Mouse (Mus musculus) heart, adult 2 months (tissue): ENCODE measurements around the gene Szrd1. TPM values are rescaled to one million over a fixed set of nuclear protein-coding genes. Genes with fewer than 3 reads are reported as not detected.

Source experiments
- DNase-seq, 2 experiments: peaks; one replicate each; pipeline ENCODE4 v3.0.0; 2021
- H3K27ac ChIP-seq: fragments of 200-600 bp; 2 replicates; pipeline ENCODE4 v1.8.1; 2022
- H3K27me3 ChIP-seq: fragments of 200-500 bp; 2 replicates; pipeline ENCODE4 v1.6.1; 2012; ENCODE audit warnings: mild to moderate bottlenecking, low read length, inconsistent platforms, mixed read lengths; ENCODE audit not compliant: control insufficient read depth, insufficient read depth
- H3K36me3 ChIP-seq: fragments of 200-500 bp; 2 replicates; pipeline ENCODE4 v1.6.1; 2012; ENCODE audit warnings: low read length, inconsistent platforms; ENCODE audit not compliant: control insufficient read depth, insufficient read depth
- H3K4me1 ChIP-seq: fragments of 200-500 bp; 2 replicates; pipeline ENCODE4 v1.6.1; 2011; ENCODE audit warnings: low read length; ENCODE audit not compliant: control insufficient read depth, insufficient read depth
- H3K4me3 ChIP-seq: fragments of 200-600 bp; 2 replicates; pipeline ENCODE4 v1.8.1; 2022
- H3K79me2 ChIP-seq: fragments of 200-500 bp; replicated peaks from 2 replicates; pipeline ENCODE4 v1.6.1; 2012; ENCODE audit warnings: mild to moderate bottlenecking, inconsistent platforms, low read length, moderate library complexity, mixed read lengths; ENCODE audit not compliant: control insufficient read depth, insufficient read depth
- H3K9ac ChIP-seq: fragments of 200-500 bp; 2 replicates; pipeline ENCODE4 v1.6.1; 2012; ENCODE audit warnings: low read depth, mild to moderate bottlenecking, control low read depth, inconsistent platforms, low read length, mixed read lengths
- CTCF ChIP-seq: fragments of 200-600 bp; IDR thresholded peaks from 2 replicates; pipeline ENCODE4 v1.8.1; 2022; ENCODE audit warnings: antibody characterized with exemption, mild to moderate bottlenecking, moderate library complexity
- EP300 ChIP-seq: fragments of 200-500 bp; IDR thresholded peaks from 2 replicates; pipeline ENCODE4 v1.6.1; 2011; ENCODE audit warnings: low read depth, low read length, control low read depth; ENCODE audit not compliant: insufficient read depth
- POLR2A ChIP-seq: fragments of 200-500 bp; IDR thresholded peaks from 2 replicates; pipeline ENCODE4 v1.6.1; 2011; ENCODE audit warnings: mild to moderate bottlenecking, low read depth, low read length, control low read depth; ENCODE audit not compliant: insufficient read depth
- WGBS: fragments of 180-500 bp; shearing (Covaris S2); methylation state at CpG from one replicate; pipeline ENCODE4 v1.1.7; 2018; 5-methylcytosine and 5-hydroxymethylcytosine counted together
- intact Hi-C: fragments of 180-260 bp; cut with DNase I; formaldehyde crosslinking; loops from one replicate; pipeline ENCODE4 v1.15.1; 2025
- polyA plus RNA-seq: library from polyadenylated mRNA; depleted of rRNA; stranded (reverse); fragments of >200 nt; gene quantifications from 2 replicates; pipeline ENCODE4 v1.2.3, GENCODE M21; 2012
- total RNA-seq, 2 experiments: library from RNA; stranded (reverse); gene quantifications; 2 replicates each; pipeline ENCODE4 v1.2.3; 2021

Gene Szrd1
- total and polyA plus RNA-seq, 3 experiments: 32.1 to 106 (median 90.0) TPM

- intact Hi-C loops: no loop called here
- H3K79me2 ChIP-seq: peaks cover 7% of the 10 kb centered on the region
- H3K4me3 ChIP-seq: no peak overlapping the region
- H3K27ac ChIP-seq: peak overlapping the region; percentile 66
- H3K4me1 ChIP-seq: peaks cover 6% of the 10 kb centered on the region
- H3K9ac ChIP-seq: no peak overlapping the region
- WGBS: 74% methylated on average over 4 of the region's 4 CpGs
- no peaks in the 10 kb centered on the region for H3K36me3 ChIP-seq
- TF ChIP-seq EP300 (no peak), CTCF (no peak), POLR2A (no peak)
- H3K27me3 ChIP-seq: no peaks in the 10 kb centered on the region
- DNase-seq: no peak
Measured at GRCm38 (mm10) chr4:141074109-141074508, 65.5 kb downstream of the Szrd1 start.

- H3K27ac ChIP-seq: peak overlapping the region; percentile 66
- H3K4me1 ChIP-seq: peaks cover 6% of the 10 kb centered on the region
- intact Hi-C loops: no loop called here
- TF ChIP-seq CTCF (no peak), EP300 (0 out of 2 replicates have a peak, but pooled peaks have one; percentile 21)
- no peak overlapping the region for H3K9ac ChIP-seq
- no peaks in the 10 kb centered on the region for H3K27me3 ChIP-seq
- 38% methylated on average over 9 of the region's 9 CpGs for WGBS
- H3K36me3 ChIP-seq: no peaks in the 10 kb centered on the region
- peaks cover 7% of the 10 kb centered on the region for H3K79me2 ChIP-seq
- peak; percentile 72 to 81 for DNase-seq
- no peak overlapping the region for H3K4me3 ChIP-seq
Measured at GRCm38 (mm10) chr4:141073661-141074060, 65.9 kb downstream of the Szrd1 start.

GRCm38 (mm10) chr4:141072502-141072901, 67.1 kb downstream of the Szrd1 start:
- Histone ChIP-seq H3K27me3 (no peaks in the 10 kb centered on the region), H3K9ac (no peak overlapping the region), H3K4me3 (no peak overlapping the region), H3K79me2 (peaks cover 3% of the 10 kb centered on the region; the same call in 1 of the 2 replicates), H3K27ac (no peak overlapping the region), H3K4me1 (peaks cover 6% of the 10 kb centered on the region), H3K36me3 (no peaks in the 10 kb centered on the region)
- no peak for TF ChIP-seq EP300
- TF ChIP-seq POLR2A: no peak
- TF ChIP-seq CTCF: no peak
- DNase-seq: no peak
- intact Hi-C loops: no loop called here
- 88% methylated on average over 11 of the region's 11 CpGs for WGBS

- Histone ChIP-seq H3K36me3 (no peaks in the 10 kb centered on the region), H3K27ac (no peak overlapping the region), H3K4me3 (no peak overlapping the region), H3K27me3 (no peaks in the 10 kb centered on the region), H3K4me1 (no peaks in the 10 kb centered on the region; the same call in none of the 2 replicates), H3K9ac (no peak overlapping the region), H3K79me2 (no peaks in the 10 kb centered on the region)
- intact Hi-C loops: no loop called here
- TF ChIP-seq POLR2A (no peak), CTCF (peak; percentile 89), EP300 (0 out of 2 replicates have a peak, but pooled peaks have one; percentile 35)
- 56% methylated on average over 4 of the region's 4 CpGs for WGBS
- peak; percentile 43 to 45 for DNase-seq
Measured at GRCm38 (mm10) chr4:141069731-141070130, 69.8 kb downstream of the Szrd1 start.

GRCm38 (mm10) chr4:141068655-141069054, 70.9 kb downstream of the Szrd1 start:
- Histone ChIP-seq H3K27ac (no peak overlapping the region), H3K27me3 (no peaks in the 10 kb centered on the region), H3K4me1 (no peaks in the 10 kb centered on the region; the same call in 1 of the 2 replicates), H3K4me3 (no peak overlapping the region), H3K9ac (no peak overlapping the region), H3K79me2 (no peaks in the 10 kb centered on the region), H3K36me3 (no peaks in the 10 kb centered on the region)
- no peak for DNase-seq
- WGBS: 68% methylated on average over 8 of the region's 8 CpGs
- TF ChIP-seq CTCF (no peak), EP300 (no peak), POLR2A (no peak)
- intact Hi-C loops: no loop called here

GRCm38 (mm10) chr4:141067516-141068046, 72.0 kb downstream of the Szrd1 start:
- Histone ChIP-seq H3K4me3 (no peak overlapping the region), H3K9ac (no peak overlapping the region), H3K27me3 (no peaks in the 10 kb centered on the region), H3K36me3 (no peaks in the 10 kb centered on the region), H3K4me1 (no peaks in the 10 kb centered on the region; the same call in 1 of the 2 replicates), H3K27ac (no peak overlapping the region; the same call in 1 of the 2 replicates), H3K79me2 (no peaks in the 10 kb centered on the region)
- intact Hi-C loops: no loop called here
- TF ChIP-seq EP300 (no peak), CTCF (no peak), POLR2A (no peak)
- no peak for DNase-seq
- 64% methylated on average over 9 of the region's 9 CpGs for WGBS
